ENCODE assay signal across 9 mouse cellular contexts in genomic region chr9:44044426-44045157, GRCm38 (mm10). TPM values are rescaled to one million over a fixed set of nuclear protein-coding genes. Genes with fewer than 3 reads are reported as not detected.
DNase-seq lines count a peak whose midpoint lies in the region; ATAC-seq lines count a peak whose summit lies in the region.
"Had no signal": no experiment of that assay in that cellular context is flagged by ENCODE, and none has a peak within 500 bp of the region (broad histone marks: within the 10 kb centered on the region; RNA-seq: fewer than 3 reads in every experiment).

No protein-coding gene starts in this region.

- WGBS in midbrain, embryonic 16.5 days: 40% methylated on average over 14 of the region's 14 CpGs
- WGBS in midbrain, embryonic 10.5 days: 45% methylated on average over 14 of the region's 14 CpGs

- no peaks in the 10 kb centered on the region for H3K9me3 ChIP-seq in midbrain, embryonic 16.5 days (replicated peaks; ENCODE audit: control insufficient read depth, low read length, poor library complexity, severe bottlenecking)
- no peaks in the 10 kb centered on the region for H3K9me3 ChIP-seq in midbrain, embryonic 10.5 days (replicated peaks)
- H3K9me3 ChIP-seq: lung, embryonic 15.5 days had no signal

- peaks cover 16% of the 10 kb centered on the region for H3K27me3 ChIP-seq in midbrain, embryonic 16.5 days (ENCODE audit: control insufficient read depth, insufficient read depth, low read depth, low read length)
- H3K27me3 ChIP-seq in midbrain, embryonic 10.5 days (ENCODE audit: low read depth, poor library complexity, severe bottlenecking): peaks cover 71% of the 10 kb centered on the region

- no peak overlapping the region for H3K27ac ChIP-seq in midbrain, embryonic 16.5 days (ENCODE audit: low read length)
- no peak overlapping the region for H3K27ac ChIP-seq in midbrain, embryonic 10.5 days (replicated peaks)
- H3K27ac ChIP-seq: lung, embryonic 15.5 days had no signal

- no peak for DNase-seq in frontal cortex, postnatal 14 days (ENCODE audit: low spot score in 2 of 2)
- no peak for DNase-seq in midbrain, embryonic 10.5 days (ENCODE audit: low spot score)
- DNase-seq in layer of hippocampus, adult 9-11 months: peak; percentile 100
- peak; percentile 84 for DNase-seq in thymus, postnatal 4 days
- DNase-seq in spleen, postnatal 4 days (ENCODE audit: low spot score in 2 of 2): no peak

- no peaks in the 10 kb centered on the region for H3K36me3 ChIP-seq in midbrain, embryonic 16.5 days (ENCODE audit: control insufficient read depth, insufficient read depth, low read length)
- H3K36me3 ChIP-seq in midbrain, embryonic 10.5 days: no peaks in the 10 kb centered on the region
- H3K36me3 ChIP-seq: lung, embryonic 15.5 days had no signal

- H3K4me1 ChIP-seq in midbrain, embryonic 16.5 days (ENCODE audit: control insufficient read depth, insufficient read depth, low read length): peaks cover 16% of the 10 kb centered on the region; the same call in 1 of the 2 replicates
- H3K4me1 ChIP-seq in midbrain, embryonic 10.5 days: peaks cover 22% of the 10 kb centered on the region

- peak overlapping the region; percentile 62 for H3K4me2 ChIP-seq in midbrain, embryonic 16.5 days (ENCODE audit: low read length)

- H3K4me3 ChIP-seq in midbrain, embryonic 16.5 days (ENCODE audit: low read depth, low read length): peak overlapping the region; percentile 43; the same call in 1 of the 2 replicates
- no peak overlapping the region for H3K4me3 ChIP-seq in midbrain, embryonic 10.5 days

- H3K9ac ChIP-seq in midbrain, embryonic 16.5 days (ENCODE audit: low read depth, low read length): no peak overlapping the region
- H3K9ac ChIP-seq: lung, embryonic 15.5 days had no signal

- peak; percentile 18; the same call in 1 of the 2 replicates for ATAC-seq in frontal cortex, adult (ENCODE audit: low TSS enrichment)
- no peak for ATAC-seq in midbrain, embryonic 16.5 days
- ATAC-seq in megakaryocyte, adult 5-6 weeks (ENCODE audit: poor library complexity, severe bottlenecking): no peak

RNA-seq across cellular contexts. Expression of gene Thy1, which starts 1.4 kb away (rescaled TPM):
- 2.9 and 6.4 TPM in 2 replicates for polyA plus RNA-seq in midbrain, embryonic 16.5 days (2015; fragmentation: Nextera tagmentation; extraction: Ambion mirVana)
- not detected in 2 replicates for polyA plus RNA-seq in midbrain, embryonic 10.5 days (2016; fragmentation: Nextera tagmentation; extraction: Ambion mirVana)
- total RNA-seq in megakaryocyte, adult 5-6 weeks (2015): 16.0 and 16.7 TPM in 2 replicates
- total RNA-seq in megakaryocyte, adult 5-6 weeks (2017): 7.5 and 10.5 TPM in 2 replicates

RNA-seq across cellular contexts. Expression of gene Usp2, which starts 22.2 kb away (rescaled TPM):
- 6.7 and 9.7 TPM in 2 replicates for polyA plus RNA-seq in midbrain, embryonic 16.5 days (2015; fragmentation: Nextera tagmentation; extraction: Ambion mirVana)
- polyA plus RNA-seq in midbrain, embryonic 10.5 days (2016; fragmentation: Nextera tagmentation; extraction: Ambion mirVana): 11.3 and 16.5 TPM in 2 replicates
- 1.3 and 4.5 TPM in 2 replicates for total RNA-seq in megakaryocyte, adult 5-6 weeks (2015)
- total RNA-seq in megakaryocyte, adult 5-6 weeks (2017): 1.1 and 1.3 TPM in 2 replicates

RNA-seq across cellular contexts. Expression of gene Mfrp, which starts 56.9 kb away (rescaled TPM):
- polyA plus RNA-seq in midbrain, embryonic 16.5 days (2015; fragmentation: Nextera tagmentation; extraction: Ambion mirVana): 0.15 and 0.16 TPM in 2 replicates
- polyA plus RNA-seq in midbrain, embryonic 10.5 days (2016; fragmentation: Nextera tagmentation; extraction: Ambion mirVana): 0.07 and 0.17 TPM in 2 replicates
- total RNA-seq in megakaryocyte, adult 5-6 weeks (2015): not detected in 2 replicates
- total RNA-seq in megakaryocyte, adult 5-6 weeks (2017): 0.24 TPM in 1 of 2 replicates, not detected in the other

Comparison
In these comparisons a context has a peak if more than half of its experiments do, and no peak if none do; other contexts are left out.
1. DNase-seq: peak in layer of hippocampus, adult 9-11 months (single experiment) and thymus, postnatal 4 days (single experiment); none in frontal cortex, postnatal 14 days (0 of 2), midbrain, embryonic 10.5 days (single experiment) and spleen, postnatal 4 days (0 of 2).